Mouse (Mus musculus) right cerebral cortex, postnatal 10 days (tissue): ENCODE data around the gene Sowahb.
A peak's percentile ranks its signal among the peaks of the same experiment; 100 is the strongest.
"Not testable (repeated sequence)": the region's sequence is repeated elsewhere in the genome, so short reads cannot be mapped to it uniquely, and the experiment has no call there.

Source experiments
- DNase-seq, 2 experiments: peaks; one replicate each; pipeline ENCODE4 v3.0.0; 2021; ENCODE audit warnings: low spot score in 2 of 2

Sowahb gene

GRCm38 (mm10) chr5:93043688-93044583 is 886 bp downstream of the Sowahb start:
- DNase-seq: no peak

GRCm38 (mm10) chr5:93042831-93043687 is 1.8 kb downstream of the Sowahb start:
- no peak for DNase-seq

- DNase-seq: peak in 1 of 2 experiments; percentile 45
Observed at GRCm38 (mm10) chr5:93042031-93042430, 2.8 kb downstream of the Sowahb start.

- DNase-seq: no peak
Observed at GRCm38 (mm10) chr5:93041276-93041675, 3.5 kb downstream of the Sowahb start.

GRCm38 (mm10) chr5:93040095-93040494 is 4.7 kb downstream of the Sowahb start:
- DNase-seq: no peak

- DNase-seq: no peak
Observed at GRCm38 (mm10) chr5:93036254-93036653, 8.6 kb downstream of the Sowahb start.

- DNase-seq: no peak
Observed at GRCm38 (mm10) chr5:93035285-93035684, 9.5 kb downstream of the Sowahb start.

- no peak for DNase-seq
Observed at GRCm38 (mm10) chr5:93033087-93033870, 11.5 kb downstream of the Sowahb start.

GRCm38 (mm10) chr5:93032621-93033020 is 12.2 kb downstream of the Sowahb start:
- no peak for DNase-seq

GRCm38 (mm10) chr5:93030869-93031268 is 14.0 kb downstream of the Sowahb start:
- no peak for DNase-seq

- DNase-seq: no peak
Observed at GRCm38 (mm10) chr5:93030411-93030810, 14.4 kb downstream of the Sowahb start.

GRCm38 (mm10) chr5:93027120-93027675 is 17.6 kb downstream of the Sowahb start:
- DNase-seq: no peak

GRCm38 (mm10) chr5:93026437-93027119 is 18.2 kb downstream of the Sowahb start:
- no peak for DNase-seq

GRCm38 (mm10) chr5:93024754-93025280 is 20.0 kb downstream of the Sowahb start:
- DNase-seq: peak in 1 of 2 experiments; percentile 66

GRCm38 (mm10) chr5:93022126-93022797 is 22.6 kb downstream of the Sowahb start:
- DNase-seq: no peak

GRCm38 (mm10) chr5:93020024-93020666 is 24.7 kb downstream of the Sowahb start:
- no peak for DNase-seq

- not testable (repeated sequence) for DNase-seq
Observed at GRCm38 (mm10) chr5:93019207-93019606, 25.6 kb downstream of the Sowahb start.

GRCm38 (mm10) chr5:93017678-93018077 is 27.1 kb downstream of the Sowahb start:
- DNase-seq: no peak

GRCm38 (mm10) chr5:93008256-93008655 is 36.6 kb downstream of the Sowahb start:
- no peak for DNase-seq
